Mouse (Mus musculus) embryonic fibroblast, embryonic 13.5 days (primary cell): ENCODE measurements around the gene Etl4.

Experiments
- CTCF ChIP-seq: IDR thresholded peaks from 2 replicates; pipeline ENCODE4 v1.5.1; 2011; ENCODE audit warnings: mild to moderate bottlenecking, control low read depth, low read length, moderate library complexity, borderline replicate concordance; ENCODE audit not compliant: insufficient read depth
- POLR2A ChIP-seq: IDR thresholded peaks from 2 replicates; pipeline ENCODE4 v1.6.1; 2011; ENCODE audit warnings: low read depth, mild to moderate bottlenecking, control low read depth, low read length, moderate library complexity

GRCm38 (mm10) chr2:19909171-19909899 lies at the start of gene Etl4:
- 0 out of 2 replicates have a peak, but pooled peaks have one; percentile 24 for TF ChIP-seq CTCF
- TF ChIP-seq POLR2A = no peak
